Mouse (Mus musculus) embryonic facial prominence, embryonic 14.5 days (tissue): ENCODE data around the gene Gm20696. TPM values are rescaled to one million over a fixed set of nuclear protein-coding genes. Genes with fewer than 3 reads are reported as not detected.

Source experiments
- ATAC-seq: fragments of 200-750 bp; cut with Nextera tagmentation; 2 replicates; pipeline ENCODE4 v1.8.0; 2017; ENCODE audit warnings: low read depth, moderate number of reproducible peaks, moderate TSS enrichment
- DNase-seq: peaks from one replicate; pipeline ENCODE4 v3.0.0-alpha.2; 2015; ENCODE audit warnings: low spot score
- H3K27ac ChIP-seq: fragments of 300-500 bp; sonication (generic); replicated peaks from 2 replicates; pipeline ENCODE4 v1.5.1; 2014; ENCODE audit warnings: low read depth, mild to moderate bottlenecking, low read length, moderate library complexity
- H3K27me3 ChIP-seq: fragments of 300-500 bp; sonication (generic); replicated peaks from 2 replicates; pipeline ENCODE4 v1.6.1; 2014; ENCODE audit warnings: low read length; ENCODE audit not compliant: control insufficient read depth, insufficient read depth
- H3K36me3 ChIP-seq: fragments of 300-500 bp; sonication (generic); 2 replicates; pipeline ENCODE4 v1.6.1; 2014; ENCODE audit warnings: low read length, mixed read lengths; ENCODE audit not compliant: control insufficient read depth, insufficient read depth
- H3K4me1 ChIP-seq: fragments of 300-500 bp; sonication (generic); 2 replicates; pipeline ENCODE4 v1.6.1; 2014; ENCODE audit warnings: antibody characterized with exemption, low read length; ENCODE audit not compliant: control insufficient read depth, insufficient read depth
- H3K4me2 ChIP-seq: fragments of 300-500 bp; sonication (generic); 2 replicates; pipeline ENCODE4 v1.6.1; 2014; ENCODE audit warnings: low read depth, mild to moderate bottlenecking, low read length, moderate library complexity, mixed read lengths
- H3K4me3 ChIP-seq: fragments of 300-500 bp; sonication (generic); 2 replicates; pipeline ENCODE4 v1.5.1; 2014; ENCODE audit warnings: low read depth, mild to moderate bottlenecking, low read length
- H3K9ac ChIP-seq: fragments of 300-500 bp; sonication (generic); 2 replicates; pipeline ENCODE4 v1.6.1; 2014; ENCODE audit warnings: low read depth, mild to moderate bottlenecking, low read length, moderate library complexity, mixed read lengths
- H3K9me3 ChIP-seq: fragments of 300-500 bp; sonication (generic); 2 replicates; pipeline ENCODE4 v1.6.1; 2016; ENCODE audit warnings: low read length; ENCODE audit not compliant: control insufficient read depth
- WGBS: fragments of 180-500 bp; shearing (Covaris S2); extraction: QIAGEN DNeasy Blood & Tissue Kit; methylation state at CpG from one replicate; pipeline ENCODE4 v1.1.7; 2014; 5-methylcytosine and 5-hydroxymethylcytosine counted together
- polyA plus RNA-seq: library from polyadenylated mRNA; unstranded; fragments of >200 nt; fragmentation: Nextera tagmentation; extraction: Ambion mirVana; gene quantifications from 2 replicates; pipeline ENCODE4 v1.2.1, GENCODE M21; 2014

Gene Gm20696
- polyA plus RNA-seq, 1 experiment from 2014 or later = 3.0 TPM

- no peaks in the 10 kb centered on the region for H3K9me3 ChIP-seq
- H3K4me1 ChIP-seq = no peaks in the 10 kb centered on the region
- DNase-seq (peak; percentile 54), ATAC-seq (no peak)
- 48% methylated on average over 3 of the region's 3 CpGs for WGBS
- no peaks in the 10 kb centered on the region for H3K27me3 ChIP-seq
- no peak overlapping the region for H3K4me3 ChIP-seq
- no peaks in the 10 kb centered on the region for H3K36me3 ChIP-seq
- no peak overlapping the region for H3K9ac ChIP-seq
- no peak overlapping the region for H3K4me2 ChIP-seq
- no peak overlapping the region for H3K27ac ChIP-seq
Observed at GRCm38 (mm10) chr6:99314746-99315145, 351.9 kb downstream of the Gm20696 start.

GRCm38 (mm10) chr6:99310529-99310928 lies 356.1 kb downstream of the Gm20696 start:
- WGBS = 80% methylated on average over 12 of the region's 12 CpGs
- Histone ChIP-seq H3K36me3 (no peaks in the 10 kb centered on the region), H3K27me3 (no peaks in the 10 kb centered on the region), H3K27ac (no peak overlapping the region), H3K9ac (no peak overlapping the region), H3K4me2 (no peak overlapping the region), H3K9me3 (no peaks in the 10 kb centered on the region), H3K4me1 (no peaks in the 10 kb centered on the region), H3K4me3 (no peak overlapping the region)
- no peak for DNase-seq
- ATAC-seq = no peak

GRCm38 (mm10) chr6:99310171-99310500 lies 356.5 kb downstream of the Gm20696 start:
- 74% methylated on average over 3 of the region's 3 CpGs for WGBS
- Histone ChIP-seq H3K27me3 (no peaks in the 10 kb centered on the region), H3K4me3 (no peak overlapping the region), H3K9me3 (no peaks in the 10 kb centered on the region), H3K27ac (no peak overlapping the region), H3K4me2 (no peak overlapping the region), H3K9ac (no peak overlapping the region), H3K36me3 (no peaks in the 10 kb centered on the region), H3K4me1 (no peaks in the 10 kb centered on the region)
- ATAC-seq (no peak), DNase-seq (no peak)

GRCm38 (mm10) chr6:99309466-99310170 lies 357.0 kb downstream of the Gm20696 start:
- Histone ChIP-seq H3K4me2 (no peak overlapping the region), H3K4me3 (no peak overlapping the region), H3K36me3 (no peaks in the 10 kb centered on the region), H3K4me1 (no peaks in the 10 kb centered on the region), H3K27me3 (no peaks in the 10 kb centered on the region), H3K27ac (no peak overlapping the region), H3K9ac (no peak overlapping the region), H3K9me3 (no peaks in the 10 kb centered on the region)
- no peak for DNase-seq
- no peak for ATAC-seq
- WGBS = 75% methylated on average over 14 of the region's 14 CpGs

GRCm38 (mm10) chr6:99305751-99306150 lies 360.8 kb downstream of the Gm20696 start:
- 89% methylated on average over 3 of the region's 3 CpGs for WGBS
- no peaks in the 10 kb centered on the region for H3K27me3 ChIP-seq
- no peak for ATAC-seq

GRCm38 (mm10) chr6:99305236-99305635 lies 361.4 kb downstream of the Gm20696 start:
- ATAC-seq (no peak), DNase-seq (no peak)
- H3K27ac ChIP-seq = no peak overlapping the region
- WGBS = 84% methylated on average over 3 of the region's 3 CpGs
- no peak overlapping the region for H3K4me3 ChIP-seq
- H3K27me3 ChIP-seq = no peaks in the 10 kb centered on the region
- H3K9ac ChIP-seq = no peak overlapping the region
- no peak overlapping the region for H3K4me2 ChIP-seq
- H3K9me3 ChIP-seq = no peaks in the 10 kb centered on the region
- H3K36me3 ChIP-seq = no peaks in the 10 kb centered on the region
- no peaks in the 10 kb centered on the region for H3K4me1 ChIP-seq

More at GRCm38 (mm10) chr6:99305751-99306150, 360.8 kb downstream of the Gm20696 start:
- no peak for DNase-seq
- no peak overlapping the region for H3K4me2 ChIP-seq
- no peaks in the 10 kb centered on the region for H3K9me3 ChIP-seq
- H3K27ac ChIP-seq = no peak overlapping the region
- H3K9ac ChIP-seq = no peak overlapping the region
- no peaks in the 10 kb centered on the region for H3K4me1 ChIP-seq
- H3K36me3 ChIP-seq = no peaks in the 10 kb centered on the region
- no peak overlapping the region for H3K4me3 ChIP-seq

- ATAC-seq = no peak
- Histone ChIP-seq H3K36me3 (no peaks in the 10 kb centered on the region), H3K9me3 (no peaks in the 10 kb centered on the region), H3K27ac (no peak overlapping the region), H3K4me1 (0 out of 2 replicates have a peak, but pooled peaks cover 4% of the 10 kb centered on the region), H3K9ac (no peak overlapping the region), H3K4me3 (no peak overlapping the region), H3K4me2 (no peak overlapping the region), H3K27me3 (no peaks in the 10 kb centered on the region)
- 78% methylated on average over 6 of the region's 6 CpGs for WGBS
- no peak for DNase-seq
Observed at GRCm38 (mm10) chr6:99302662-99303435, 363.7 kb downstream of the Gm20696 start.

GRCm38 (mm10) chr6:99301923-99302322 lies 364.7 kb downstream of the Gm20696 start:
- Histone ChIP-seq H3K4me1 (0 out of 2 replicates have a peak, but pooled peaks cover 4% of the 10 kb centered on the region), H3K4me3 (no peak overlapping the region), H3K9ac (no peak overlapping the region), H3K27ac (no peak overlapping the region), H3K36me3 (no peaks in the 10 kb centered on the region), H3K27me3 (no peaks in the 10 kb centered on the region), H3K9me3 (no peaks in the 10 kb centered on the region), H3K4me2 (no peak overlapping the region)
- DNase-seq = no peak
- WGBS = 72% methylated on average over 8 of the region's 8 CpGs
- no peak for ATAC-seq
